In genomic region chr6:116679563-116680288, GRCm38 (mm10) we compare ENCODE assay signal across 13 mouse cellular contexts. TPM values are rescaled to one million over a fixed set of nuclear protein-coding genes. Genes with fewer than 3 reads are reported as not detected.
DNase-seq lines count a peak whose midpoint lies in the region; ATAC-seq lines count a peak whose summit lies in the region.
"Had no signal": no experiment of that assay in that cellular context is flagged by ENCODE, and none has a peak within 500 bp of the region (broad histone marks: within the 10 kb centered on the region; RNA-seq: fewer than 3 reads in every experiment).

No protein-coding gene starts in this region.

- H3K9me3 ChIP-seq in hindbrain, embryonic 14.5 days (ENCODE audit: control insufficient read depth, low read length): no peaks in the 10 kb centered on the region
- H3K9me3 ChIP-seq: embryonic facial prominence, embryonic 13.5 days had no signal

- H3K4me1 ChIP-seq in hindbrain, embryonic 14.5 days (replicated peaks; ENCODE audit: control insufficient read depth, insufficient read depth, low read length): no peaks in the 10 kb centered on the region

- WGBS in hindbrain, embryonic 14.5 days: 81% methylated on average over 5 of the region's 5 CpGs

- H3K27ac ChIP-seq in hindbrain, embryonic 14.5 days: no peak overlapping the region
- H3K27ac ChIP-seq: embryonic facial prominence, embryonic 13.5 days; left cerebral cortex, adult 2 months had no signal

- H3K36me3 ChIP-seq in hindbrain, embryonic 14.5 days (replicated peaks; ENCODE audit: control insufficient read depth, insufficient read depth): no peaks in the 10 kb centered on the region
- H3K36me3 ChIP-seq: embryonic facial prominence, embryonic 13.5 days; G1E had no signal

- no peak for ATAC-seq in hindbrain, embryonic 14.5 days (ENCODE audit: low FRiP score)
- ATAC-seq: forebrain, postnatal 0 days; intestine, embryonic 16.5 days had no signal

- no peak overlapping the region for H3K4me2 ChIP-seq in hindbrain, embryonic 14.5 days (replicated peaks)
- H3K4me2 ChIP-seq: embryonic facial prominence, embryonic 13.5 days had no signal

- H3K4me3 ChIP-seq in hindbrain, embryonic 14.5 days (replicated peaks; ENCODE audit: low read length): no peak overlapping the region
- H3K4me3 ChIP-seq: embryonic facial prominence, embryonic 13.5 days; left cerebral cortex, adult 2 months had no signal

- H3K9ac ChIP-seq in hindbrain, embryonic 14.5 days: no peak overlapping the region
- H3K9ac ChIP-seq: embryonic facial prominence, embryonic 13.5 days; forebrain, postnatal 0 days had no signal

- peak; percentile 47 to 56 for DNase-seq in lung, adult 18-20 months
- no peak for DNase-seq in lung, postnatal 10 days
- peak; percentile 9 for DNase-seq in gonadal fat pad, adult 2 months (ENCODE audit: low read depth)
- peak; percentile 68 for DNase-seq in lung, postnatal 36 days
- peak; percentile 85 to 86 for DNase-seq in spleen, postnatal 36 days (ENCODE audit: low spot score in 2 of 2)
- DNase-seq in hindbrain, embryonic 14.5 days (ENCODE audit: low spot score): no peak
- DNase-seq in thymus, postnatal 25 days: no peak
- DNase-seq: cerebellum, adult 18-20 months; forebrain, postnatal 0 days had no signal

- H3K27me3 ChIP-seq in hindbrain, embryonic 14.5 days (ENCODE audit: control insufficient read depth, insufficient read depth, low read length): no peaks in the 10 kb centered on the region

RNA-seq across cellular contexts. Expression of gene Rassf4, which starts 6.0 kb away (rescaled TPM):
- 13.9 and 14.6 TPM in 2 replicates for polyA plus RNA-seq in gonadal fat pad, adult 2 months (2012; rRNA removed)
- 30.3 and 33.1 TPM in 2 replicates for polyA plus RNA-seq in hindbrain, embryonic 14.5 days (2014; fragmentation: Nextera tagmentation; extraction: Ambion mirVana)
- polyA plus RNA-seq: G1E had no signal

RNA-seq across cellular contexts. Expression of gene Depp1, which starts 29.3 kb away (rescaled TPM):
- 25.2 and 35.2 TPM in 2 replicates for polyA plus RNA-seq in gonadal fat pad, adult 2 months (2012; rRNA removed)
- 8.2 and 8.7 TPM in 2 replicates for polyA plus RNA-seq in hindbrain, embryonic 14.5 days (2014; fragmentation: Nextera tagmentation; extraction: Ambion mirVana)
- polyA plus RNA-seq: G1E had no signal

RNA-seq across cellular contexts. Expression of gene Tmem72, which starts 37.0 kb away (rescaled TPM):
- 0.01 and 0.03 TPM in 2 replicates for polyA plus RNA-seq in gonadal fat pad, adult 2 months (2012; rRNA removed)
- polyA plus RNA-seq in hindbrain, embryonic 14.5 days (2014; fragmentation: Nextera tagmentation; extraction: Ambion mirVana): 1.5 and 3.1 TPM in 2 replicates
- polyA plus RNA-seq: G1E had no signal

RNA-seq across cellular contexts. Expression of gene Zfp422, which starts 50.9 kb away (rescaled TPM):
- 10.0 and 11.2 TPM in 2 replicates for polyA plus RNA-seq in gonadal fat pad, adult 2 months (2012; rRNA removed)
- 138 and 146 TPM in 2 replicates for polyA plus RNA-seq in hindbrain, embryonic 14.5 days (2014; fragmentation: Nextera tagmentation; extraction: Ambion mirVana)
- polyA plus RNA-seq: G1E had no signal

Comparison
In these comparisons a context has a peak if more than half of its experiments do, and no peak if none do; other contexts are left out.
1. DNase-seq: peak in lung, adult 18-20 months (2 of 2), gonadal fat pad, adult 2 months (single experiment), lung, postnatal 36 days (single experiment) and spleen, postnatal 36 days (2 of 2); none in lung, postnatal 10 days (single experiment), hindbrain, embryonic 14.5 days (single experiment) and thymus, postnatal 25 days (single experiment).